Mouse (Mus musculus) MEL (cell line): ENCODE data around the gene Cope. TPM values are rescaled to one million over a fixed set of nuclear protein-coding genes. Genes with fewer than 3 reads are reported as not detected.

Experiments
- DNase-seq: peaks from one replicate; pipeline ENCODE4 v3.0.0; 2011; ENCODE audit warnings: low read depth, low spot score
- H3K27ac ChIP-seq: 2 replicates; pipeline ENCODE4 v1.5.1; 2012; ENCODE audit warnings: low read depth, mild to moderate bottlenecking, control low read depth, low read length, moderate library complexity; ENCODE audit not compliant: control insufficient read depth
- H3K27me3 ChIP-seq, 2 experiments: fragments of 150-350 bp in 1 of 2; sonication (generic) in 1 of 2; 2 replicates each; pipeline ENCODE4 v1.6.1; 2012; ENCODE audit warnings: low read length in 2 of 2, mild to moderate bottlenecking in 2 of 2, improper control_type of control experiment in 1 of 2, moderate library complexity in 1 of 2; ENCODE audit not compliant: insufficient read depth in 2 of 2, control insufficient read depth in 1 of 2
- H3K36me3 ChIP-seq, 2 experiments: 2 replicates each; pipeline ENCODE4 v1.6.1; 2012 to 2014; ENCODE audit warnings: low read length in 2 of 2, improper control_type of control experiment in 1 of 2, inconsistent platforms in 1 of 2, mild to moderate bottlenecking in 1 of 2; ENCODE audit not compliant: insufficient read depth in 2 of 2, control insufficient read depth in 1 of 2
- H3K4me1 ChIP-seq, 2 experiments: fragments of 150-350 bp in 1 of 2; sonication (generic) in 1 of 2; 2 replicates each; pipeline ENCODE4 v1.6.1; 2012; ENCODE audit warnings: low read length in 2 of 2, improper control_type of control experiment in 1 of 2, mild to moderate bottlenecking in 1 of 2; ENCODE audit not compliant: insufficient read depth in 2 of 2, control insufficient read depth in 1 of 2
- H3K4me3 ChIP-seq, 2 experiments: fragments of 150-350 bp in 1 of 2; sonication (generic) in 1 of 2; 2 replicates each; pipeline ENCODE4 v1.5.1; 2012; ENCODE audit warnings: low read depth in 2 of 2, low read length in 2 of 2, mild to moderate bottlenecking in 2 of 2, moderate library complexity in 2 of 2, control low read depth in 1 of 2, improper control_type of control experiment in 1 of 2; ENCODE audit not compliant: control insufficient read depth in 1 of 2, insufficient read depth in 1 of 2
- H3K79me2 ChIP-seq: 2 replicates; pipeline ENCODE4 v1.6.1; 2012; ENCODE audit warnings: mild to moderate bottlenecking, low read length, moderate library complexity; ENCODE audit not compliant: control insufficient read depth, poor library complexity, insufficient read depth
- H3K9ac ChIP-seq: 2 replicates; pipeline ENCODE4 v1.6.1; 2012; ENCODE audit warnings: low read depth, mild to moderate bottlenecking, control low read depth, low read length, moderate library complexity; ENCODE audit not compliant: control insufficient read depth, poor library complexity, severe bottlenecking
- H3K9me3 ChIP-seq: fragments of 150-350 bp; sonication (generic); replicated peaks from 2 replicates; pipeline ENCODE4 v1.6.1; 2012; ENCODE audit warnings: mild to moderate bottlenecking, low read length, improper control_type of control experiment, moderate library complexity; ENCODE audit not compliant: insufficient read depth
- BHLHE40 ChIP-seq: IDR thresholded peaks from 2 replicates; pipeline ENCODE4 v1.6.1; 2012; ENCODE audit warnings: low read depth, mild to moderate bottlenecking, inconsistent platforms, low read length, improper control_type of control experiment, borderline replicate concordance
- CHD1 ChIP-seq: IDR thresholded peaks from 2 replicates; pipeline ENCODE4 v1.6.1; 2012; ENCODE audit warnings: low read depth, mild to moderate bottlenecking, inconsistent platforms, low read length, improper control_type of control experiment
- CHD2 ChIP-seq: IDR thresholded peaks from 2 replicates; pipeline ENCODE4 v1.6.1; 2011; ENCODE audit warnings: low read length, improper control_type of control experiment
- CTCF ChIP-seq, 3 experiments: IDR thresholded peaks in 2 of 3; conservative IDR thresholded peaks in 1 of 3; 2 replicates each; pipeline ENCODE4 v1.5.1; 2011 to 2012; ENCODE audit warnings: low read length in 3 of 3, low read depth in 2 of 3, mild to moderate bottlenecking in 2 of 3, improper control_type of control experiment in 1 of 3, inconsistent platforms in 1 of 3, mixed read lengths in 1 of 3, moderate library complexity in 1 of 3; ENCODE audit not compliant: control insufficient read depth in 1 of 3, insufficient read depth in 1 of 3, poor library complexity in 1 of 3, severe bottlenecking in 1 of 3
- E2F4 ChIP-seq: IDR thresholded peaks from 2 replicates; pipeline ENCODE4 v1.6.1; 2011; ENCODE audit warnings: low read depth, low read length, improper control_type of control experiment, borderline replicate concordance
- ELF1 ChIP-seq: IDR thresholded peaks from 2 replicates; pipeline ENCODE4 v1.6.1; 2014; ENCODE audit warnings: low read depth, mild to moderate bottlenecking, inconsistent platforms, low read length, improper control_type of control experiment, moderate library complexity
- EP300 ChIP-seq, 2 experiments: IDR thresholded peaks; 2 replicates each; pipeline ENCODE4 v1.6.1; 2011; ENCODE audit warnings: improper control_type of control experiment in 2 of 2, low read length in 2 of 2, low read depth in 1 of 2, mild to moderate bottlenecking in 1 of 2
- ETS1 ChIP-seq: IDR thresholded peaks from 2 replicates; pipeline ENCODE4 v1.6.1; 2012; ENCODE audit warnings: low read depth, mild to moderate bottlenecking, inconsistent platforms, low read length, improper control_type of control experiment, moderate library complexity
- GABPA ChIP-seq: IDR thresholded peaks from 2 replicates; pipeline ENCODE4 v1.6.1; 2012; ENCODE audit warnings: low read depth, mild to moderate bottlenecking, inconsistent platforms, low read length, improper control_type of control experiment, moderate library complexity
- GATA1 ChIP-seq: IDR thresholded peaks from 2 replicates; pipeline ENCODE4 v1.6.1; 2011; ENCODE audit warnings: low read depth, low read length, improper control_type of control experiment
- HCFC1 ChIP-seq: IDR thresholded peaks from 2 replicates; pipeline ENCODE4 v1.6.1; 2012; ENCODE audit warnings: low read depth, mild to moderate bottlenecking, inconsistent platforms, low read length, improper control_type of control experiment, moderate library complexity
- JUND ChIP-seq: IDR thresholded peaks from 2 replicates; pipeline ENCODE4 v1.6.1; 2011; ENCODE audit warnings: low read depth, mild to moderate bottlenecking, improper control_type of control experiment, low read length
- KAT2A ChIP-seq: conservative IDR thresholded peaks from 2 replicates; pipeline ENCODE4 v1.6.1; 2012; ENCODE audit warnings: low read depth, low read length, improper control_type of control experiment, inconsistent platforms
- MAFK ChIP-seq: IDR thresholded peaks from 2 replicates; pipeline ENCODE4 v1.6.1; 2011; ENCODE audit warnings: low read depth, mild to moderate bottlenecking, low read length, improper control_type of control experiment, borderline replicate concordance
- MAX ChIP-seq: IDR thresholded peaks from 2 replicates; pipeline ENCODE4 v1.6.1; 2011; ENCODE audit warnings: low read length, improper control_type of control experiment
- MAZ ChIP-seq: IDR thresholded peaks from 2 replicates; pipeline ENCODE4 v1.6.1; 2012; ENCODE audit warnings: low read depth, mild to moderate bottlenecking, inconsistent platforms, low read length, improper control_type of control experiment
- MEF2A ChIP-seq: IDR thresholded peaks from 2 replicates; pipeline ENCODE4 v1.6.1; 2014; ENCODE audit warnings: low read depth, mild to moderate bottlenecking, inconsistent platforms, low read length, improper control_type of control experiment; ENCODE audit not compliant: poor library complexity, insufficient replicate concordance, severe bottlenecking; ENCODE audit errors: extremely low read depth
- MXI1 ChIP-seq: IDR thresholded peaks from 2 replicates; pipeline ENCODE4 v1.6.1; 2011; ENCODE audit warnings: mild to moderate bottlenecking, low read depth, low read length, improper control_type of control experiment
- MYB ChIP-seq: IDR thresholded peaks from 2 replicates; pipeline ENCODE4 v1.6.1; 2011; ENCODE audit warnings: mild to moderate bottlenecking, low read depth, low read length, improper control_type of control experiment
- MYC ChIP-seq: IDR thresholded peaks from 2 replicates; pipeline ENCODE4 v1.6.1; 2011; ENCODE audit warnings: low read depth, mild to moderate bottlenecking, low read length, improper control_type of control experiment, moderate library complexity
- NELFE ChIP-seq: IDR thresholded peaks from 2 replicates; pipeline ENCODE4 v1.6.1; 2011; ENCODE audit warnings: low read depth, low read length, improper control_type of control experiment
- NRF1 ChIP-seq: IDR thresholded peaks from 2 replicates; pipeline ENCODE4 v1.6.1; 2014; ENCODE audit warnings: low read depth, mild to moderate bottlenecking, inconsistent platforms, low read length, improper control_type of control experiment, moderate library complexity; ENCODE audit not compliant: poor library complexity, insufficient read depth, severe bottlenecking
- POLR2A ChIP-seq, 2 experiments: IDR thresholded peaks; 2 replicates each; pipeline ENCODE4 v1.6.1; 2011 to 2012; ENCODE audit warnings: low read length in 2 of 2, mild to moderate bottlenecking in 2 of 2, control low read depth in 1 of 2, improper control_type of control experiment in 1 of 2, low read depth in 1 of 2, moderate library complexity in 1 of 2; ENCODE audit not compliant: control insufficient read depth in 1 of 2, insufficient read depth in 1 of 2, poor library complexity in 1 of 2
- POLR2AphosphoS2 ChIP-seq: IDR thresholded peaks from 2 replicates; pipeline ENCODE4 v1.6.1; 2011; ENCODE audit warnings: low read length, improper control_type of control experiment
- RAD21 ChIP-seq: IDR thresholded peaks from 2 replicates; pipeline ENCODE4 v1.6.1; 2011; ENCODE audit warnings: mild to moderate bottlenecking, low read depth, low read length, improper control_type of control experiment
- RCOR1 ChIP-seq: IDR thresholded peaks from 2 replicates; pipeline ENCODE4 v1.6.1; 2012; ENCODE audit warnings: low read depth, mild to moderate bottlenecking, inconsistent platforms, low read length, improper control_type of control experiment
- SIN3A ChIP-seq: IDR thresholded peaks from 2 replicates; pipeline ENCODE4 v1.6.1; 2012; ENCODE audit warnings: low read length, improper control_type of control experiment, inconsistent platforms
- TAL1 ChIP-seq: IDR thresholded peaks from 2 replicates; pipeline ENCODE4 v1.6.1; 2012; ENCODE audit warnings: mild to moderate bottlenecking, inconsistent platforms, low read length, moderate library complexity, mixed read lengths
- TBP ChIP-seq: IDR thresholded peaks from 2 replicates; pipeline ENCODE4 v1.8.0; 2011; ENCODE audit warnings: low read depth, low read length, improper control_type of control experiment
- TCF12 ChIP-seq: IDR thresholded peaks from 2 replicates; pipeline ENCODE4 v1.6.1; 2014; ENCODE audit warnings: low read depth, mild to moderate bottlenecking, inconsistent platforms, low read length, improper control_type of control experiment, moderate library complexity
- UBTF ChIP-seq: IDR thresholded peaks from 2 replicates; pipeline ENCODE4 v1.6.1; 2012; ENCODE audit warnings: low read depth, mild to moderate bottlenecking, inconsistent platforms, low read length, improper control_type of control experiment, moderate library complexity, borderline replicate concordance; ENCODE audit not compliant: insufficient read depth
- USF1 ChIP-seq: IDR thresholded peaks from 2 replicates; pipeline ENCODE4 v1.6.1; 2014; ENCODE audit warnings: low read depth, mild to moderate bottlenecking, inconsistent platforms, low read length, improper control_type of control experiment, moderate library complexity
- USF2 ChIP-seq, 2 experiments: IDR thresholded peaks; 2 replicates each; pipeline ENCODE4 v1.6.1; 2011 to 2012; ENCODE audit warnings: improper control_type of control experiment in 2 of 2, low read length in 2 of 2, borderline replicate concordance in 1 of 2, inconsistent platforms in 1 of 2, low read depth in 1 of 2, mild to moderate bottlenecking in 1 of 2; ENCODE audit not compliant: insufficient read depth in 1 of 2
- ZC3H11A ChIP-seq: IDR thresholded peaks from 2 replicates; pipeline ENCODE4 v1.6.1; 2012; ENCODE audit warnings: low read depth, mild to moderate bottlenecking, inconsistent platforms, low read length, improper control_type of control experiment
- ZKSCAN1 ChIP-seq: IDR thresholded peaks from 2 replicates; pipeline ENCODE4 v1.6.1; 2012; ENCODE audit warnings: low read depth, mild to moderate bottlenecking, inconsistent platforms, low read length, improper control_type of control experiment, moderate library complexity
- ZNF384 ChIP-seq: IDR thresholded peaks from 2 replicates; pipeline ENCODE4 v1.6.1; 2012; ENCODE audit warnings: low read depth, mild to moderate bottlenecking, inconsistent platforms, low read length, improper control_type of control experiment
- polyA plus RNA-seq, 2 experiments: library from polyadenylated mRNA; stranded (reverse) in 1 of 2; unstranded in 1 of 2; fragments of >175 nt in 1 of 2; fragments of >200 nt in 1 of 2; gene quantifications; 2 replicates each; pipeline versions ENCODE4 v1.2.1 to v1.2.4; 2012; ENCODE audit warnings: low replicate concordance in 2 of 2, low read depth in 1 of 2; ENCODE audit not compliant: insufficient read length in 2 of 2, insufficient read depth in 1 of 2, missing spikeins in 1 of 2
- total RNA-seq: library from RNA; depleted of rRNA; stranded (reverse); fragments of 300-350 nt; gene quantifications from 2 replicates; pipeline ENCODE4 v1.2.3, GENCODE M21; 2012; rRNA removed

Cope gene
- total RNA-seq (132 and 134 TPM in 2 replicates), polyA plus RNA-seq (100 to 1,000 TPM in 1 of 2 experiments, not detected in 1; 232 TPM)

DNA sequence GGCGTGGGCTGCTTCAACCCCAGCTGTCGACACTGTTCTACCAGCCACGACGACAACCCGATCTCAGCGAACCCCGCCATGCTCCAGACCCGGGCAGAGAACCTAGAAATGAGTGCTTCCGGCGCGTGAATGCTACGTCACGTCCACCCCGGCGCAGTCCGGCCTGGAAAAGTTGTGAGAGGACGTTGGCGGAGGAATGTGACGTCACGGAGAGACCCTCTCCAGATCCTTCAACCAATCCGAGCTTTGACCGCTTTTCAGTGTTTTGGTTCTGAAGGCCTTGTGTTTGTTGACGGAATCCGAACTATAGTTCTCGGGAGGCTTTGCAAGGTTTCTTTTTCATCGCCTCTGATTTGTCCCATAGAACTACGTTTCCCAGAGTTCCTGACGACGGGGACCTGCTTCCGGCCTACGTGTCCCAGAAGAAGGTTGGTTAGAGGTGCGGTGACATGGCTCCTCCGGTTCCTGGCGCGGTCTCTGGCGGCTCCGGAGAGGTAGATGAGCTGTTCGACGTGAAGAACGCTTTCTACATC, at the start of gene Cope, which contains the start of gene Ddx49:
TSS of gene Cope (plus strand) at position 161 of the 533 bp plus-strand sequence.
TSS of gene Ddx49 (minus strand) at position 132 of the 533 bp plus-strand sequence.
- peak within 1 kb of the TSS; percentile 93 for H3K9ac ChIP-seq
- no peaks in the 10 kb centered on the region for H3K9me3 ChIP-seq
- no peaks in the 10 kb centered on the region for H3K27me3 ChIP-seq
- H3K27ac ChIP-seq: peak within 1 kb of the TSS; percentile 82
- peaks cover 34% of the 10 kb centered on the region for H3K79me2 ChIP-seq
- peak; percentile 96 for DNase-seq
- H3K4me1 ChIP-seq: peaks cover 4 to 12% of the 10 kb centered on the region in 2 experiments
- H3K4me3 ChIP-seq: peak within 1 kb of the TSS; percentile 60 to 91
- peaks cover 2 to 6% of the 10 kb centered on the region in 2 experiments for H3K36me3 ChIP-seq
- TF ChIP-seq MXI1 (peak; percentile 98), SIN3A (peak; percentile 98), E2F4 (peak; percentile 60; the same call in 1 of the 2 replicates), TCF12 (no peak; the same call in 1 of the 2 replicates), ETS1 (peak; percentile 32; the same call in 1 of the 2 replicates), MYB (peak; percentile 81), KAT2A (peak; percentile 88), ZNF384 (no peak), MYC (peak; percentile 92), ELF1 (peak; percentile 90), UBTF (no peak), JUND (peak; percentile 66; the same call in 1 of the 2 replicates), ZC3H11A (peak; percentile 23; the same call in 1 of the 2 replicates), USF2 (IDR thresholded peaks at IDR 0.05; ENCODE audit: borderline replicate concordance in 1 of 2, insufficient read depth in 1 of 2, low read depth in 1 of 2, low read length in 2 of 2) (no peak), USF1 (no peak), TBP (peak; percentile 73), MAX (peak; percentile 82), RCOR1 (no peak), POLR2AphosphoS2 (peak; percentile 75), GATA1 (0 out of 2 replicates have a peak, but pooled peaks have one; percentile 14), EP300 (IDR thresholded peaks at IDR 0.05; ENCODE audit: low read depth in 1 of 2, low read length in 2 of 2) (no peak), CTCF (IDR thresholded peaks at IDR 0.05 in 2 of 3, conservative IDR thresholded peaks at IDR 0.05 in 1 of 3; ENCODE audit: control insufficient read depth in 1 of 3, insufficient read depth in 1 of 3, low read depth in 2 of 3, low read length in 3 of 3, poor library complexity in 1 of 3, severe bottlenecking in 1 of 3) (no peak), MAFK (no peak), NRF1 (peak; percentile 64; the same call in 1 of the 2 replicates), MAZ (0 out of 2 replicates have a peak, but pooled peaks have one; percentile 41), POLR2A (IDR thresholded peaks at IDR 0.05; ENCODE audit: control insufficient read depth in 1 of 2, insufficient read depth in 1 of 2, low read depth in 1 of 2, low read length in 2 of 2, poor library complexity in 1 of 2) (peak; percentile 65 to 84), TAL1 (no peak), GABPA (no peak), MEF2A (no peak), RAD21 (no peak), CHD2 (no peak), ZKSCAN1 (no peak), BHLHE40 (no peak), HCFC1 (peak; percentile 96), CHD1 (no peak), NELFE (peak; percentile 75)
